Mouse (Mus musculus): Measurements from ENCODE around the gene Armc8.
"Not testable (repeated sequence)": the region's sequence is repeated elsewhere in the genome, so short reads cannot be mapped to it uniquely, and the experiment has no call there.

Gene Armc8

DNA sequence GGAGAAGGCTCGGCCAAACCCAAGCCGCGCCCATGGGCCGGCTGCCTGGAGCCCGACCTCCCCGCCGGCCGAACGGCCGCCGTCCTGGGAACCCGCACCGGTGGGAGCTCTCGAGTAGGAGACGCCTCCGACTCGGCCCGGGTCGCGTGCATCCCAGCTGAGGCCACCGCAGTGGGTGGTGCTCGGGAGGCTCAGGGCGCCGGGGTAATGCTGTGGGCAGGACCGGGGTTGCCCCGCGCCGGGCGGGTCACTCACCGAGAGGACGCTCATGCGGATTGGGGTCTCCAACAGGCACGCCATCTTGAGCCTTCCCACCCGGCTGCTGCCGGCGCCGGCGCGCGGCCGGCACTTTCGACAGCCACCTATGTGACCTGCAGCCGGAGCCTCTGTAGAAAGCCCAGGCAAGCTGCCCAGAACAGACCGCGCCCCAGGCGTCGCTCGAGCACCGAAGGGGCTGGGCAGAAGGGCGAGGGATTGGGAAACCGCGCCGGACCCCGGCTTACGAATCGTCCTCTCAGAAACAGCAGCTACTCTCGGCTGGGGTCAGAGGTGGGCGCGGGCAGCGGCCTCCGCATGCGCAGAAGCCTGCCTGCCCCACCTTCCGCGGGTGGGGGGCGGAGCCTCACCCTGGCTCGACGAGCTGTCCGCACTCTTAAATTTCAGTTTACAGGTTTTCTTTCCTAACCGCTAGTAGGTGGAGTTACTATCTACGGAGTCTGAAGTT, at the start of gene Armc8:
Gene Armc8 (minus strand): TSS at position 553 of the 724 bp plus-strand sequence.
- peak; percentile 56 for DNase-seq (ENCODE audit: low spot score)

DNA sequence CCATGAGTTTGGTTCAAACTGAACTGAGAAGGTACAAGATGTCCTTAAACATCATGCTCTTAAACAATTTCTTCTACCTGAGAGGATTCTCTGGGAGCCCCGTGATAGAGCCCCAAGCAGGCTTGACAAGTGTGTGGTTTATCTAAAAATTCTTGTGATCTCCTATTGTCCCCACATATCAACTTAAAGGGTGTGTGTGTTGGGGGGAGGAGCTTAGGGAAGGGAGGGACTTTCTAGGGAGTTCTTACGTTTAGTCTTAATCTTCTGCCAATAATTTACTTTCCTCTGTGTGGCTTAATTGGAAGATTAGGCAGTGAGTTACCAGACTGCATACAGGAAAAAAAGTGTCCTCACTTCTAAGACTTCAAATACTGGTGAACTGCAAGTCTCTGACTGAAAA, 43.5 kb upstream of the Armc8 start, which contains the start of gene A4gnt:
Gene A4gnt (plus strand): TSS at position 301 of the 400 bp plus-strand sequence.
- DNase-seq (ENCODE audit: low spot score), result no peak

DNA sequence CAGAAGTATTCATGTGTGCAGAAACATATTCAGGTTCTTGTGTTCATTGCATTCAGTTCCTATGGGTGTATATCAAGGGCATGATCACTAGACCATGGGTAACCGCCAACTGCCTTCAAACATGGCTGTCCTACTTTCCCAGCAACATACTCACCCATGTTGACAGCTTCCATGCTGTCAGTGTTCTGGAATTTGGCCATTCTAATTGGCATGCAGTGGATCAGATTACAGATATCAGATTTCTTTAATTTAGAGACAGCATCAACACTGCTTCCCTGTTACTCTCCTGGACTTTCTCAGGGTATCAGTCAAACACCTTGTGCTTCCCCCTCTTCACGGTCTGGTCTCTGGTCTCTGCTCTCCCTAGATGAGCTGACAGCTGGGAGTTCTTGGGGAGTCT, 34.9 kb upstream of the Armc8 start:
- DNase-seq (ENCODE audit: low spot score), result no peak

DNA sequence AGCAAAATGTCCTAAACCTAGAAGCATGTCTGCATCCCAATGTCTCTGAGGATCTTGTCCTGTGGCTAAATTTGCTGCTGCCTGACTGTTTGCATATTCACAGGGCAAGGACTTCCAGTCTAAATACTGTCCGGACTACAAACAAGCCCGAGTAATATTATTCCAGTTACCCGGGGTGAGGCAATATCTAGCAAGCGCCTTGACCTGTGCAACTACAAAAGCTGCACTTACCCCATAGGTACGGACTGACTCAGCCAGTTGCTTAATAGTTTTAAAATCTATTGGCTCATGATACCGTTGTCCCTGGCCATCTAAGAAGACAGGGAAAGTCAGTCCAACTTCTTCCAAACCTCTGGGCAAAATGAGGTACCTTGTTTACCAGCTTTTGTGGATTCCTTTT, 30.4 kb upstream of the Armc8 start:
- DNase-seq (ENCODE audit: low spot score), result not testable (repeated sequence)

DNA sequence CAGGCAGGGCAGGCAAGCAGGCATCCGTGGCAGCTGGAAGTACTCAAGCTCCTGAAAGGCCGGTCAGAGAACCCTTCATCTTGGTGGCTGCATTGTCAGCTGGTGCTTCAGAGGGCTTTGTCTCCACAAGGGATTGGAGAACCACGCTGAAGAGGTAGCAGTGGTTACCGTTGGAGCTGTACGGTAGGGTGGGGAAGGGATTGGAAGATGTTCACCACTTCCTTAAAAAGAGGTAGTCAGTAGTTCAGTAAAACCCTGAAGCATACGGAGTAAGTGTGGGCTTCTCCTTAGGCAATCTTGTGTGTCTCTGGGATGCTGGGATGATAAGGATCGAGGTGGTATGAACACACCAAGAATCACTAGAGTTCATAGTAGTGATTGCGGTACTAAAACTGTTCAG, 22.4 kb upstream of the Armc8 start:
- DNase-seq (ENCODE audit: low spot score), result no peak

- no peak for DNase-seq (ENCODE audit: low spot score)
Measured at GRCm38 (mm10) chr9:99587505-99588202, 19.0 kb upstream of the Armc8 start.

DNA sequence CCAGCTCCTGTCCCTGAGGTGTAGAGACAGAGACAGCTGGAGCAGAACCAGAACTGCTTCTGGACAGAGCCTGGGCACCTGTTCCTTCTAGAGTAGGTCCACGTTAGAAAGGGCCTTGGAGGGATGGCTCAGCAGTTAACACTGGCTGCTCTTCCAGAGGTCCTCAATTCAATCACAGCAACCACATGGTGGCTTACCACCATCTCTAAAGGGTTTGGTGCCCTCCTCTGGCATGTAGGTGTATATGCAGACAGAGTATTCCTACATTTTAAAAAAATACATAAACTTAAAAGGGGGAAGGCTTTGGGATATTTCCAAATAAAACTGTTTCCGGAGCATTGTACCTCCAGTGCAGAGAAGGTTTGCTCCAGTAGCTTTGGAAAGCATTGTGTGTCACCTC, 12.0 kb upstream of the Armc8 start:
- no peak for DNase-seq (ENCODE audit: low spot score)

DNA sequence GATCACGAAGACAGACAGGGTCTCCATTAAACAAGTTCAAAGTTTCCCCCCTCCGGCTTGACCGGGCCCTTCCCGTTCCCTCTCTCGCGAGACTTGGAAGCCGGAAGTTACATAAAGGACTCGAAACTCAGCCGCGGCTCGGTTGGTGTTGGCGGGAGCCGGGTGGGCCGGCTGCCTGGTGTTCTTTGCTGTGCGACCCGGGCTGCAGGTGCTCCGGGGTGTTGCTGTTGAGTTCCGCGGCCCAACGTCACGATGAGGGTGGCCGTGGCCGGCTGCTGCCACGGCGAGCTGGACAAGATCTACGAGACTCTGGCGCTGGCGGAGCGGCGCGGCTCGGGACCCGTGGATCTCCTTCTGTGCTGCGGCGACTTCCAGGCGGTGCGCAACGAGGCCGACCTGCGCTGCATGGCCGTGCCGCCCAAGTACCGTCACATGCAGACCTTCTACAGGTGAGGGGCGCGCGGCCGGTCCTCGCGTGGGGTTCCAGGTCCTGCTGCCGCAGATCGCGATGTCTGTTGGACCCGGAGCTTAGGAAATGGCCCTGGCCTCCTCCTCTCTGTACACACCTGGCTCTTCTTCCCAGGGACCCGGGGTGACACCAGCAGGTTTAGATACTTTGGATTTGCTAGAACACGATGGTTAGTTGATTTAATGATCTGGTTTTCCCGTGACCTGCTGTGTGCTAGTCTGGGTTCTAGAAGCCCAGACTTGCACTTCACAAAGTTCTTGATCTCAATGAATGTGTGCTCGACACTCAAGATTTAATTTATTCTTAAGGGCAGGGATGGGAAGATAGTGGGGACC, 7.2 kb upstream of the Armc8 start, which contains the start of gene Dbr1:
Gene Dbr1 (plus strand): TSS at position 123 of the 804 bp plus-strand sequence.
- peak; percentile 73 for DNase-seq (ENCODE audit: low spot score)

GRCm38 (mm10) chr9:99569071-99569397, 335 bp upstream of the Armc8 start:
- no peak for DNase-seq (ENCODE audit: low spot score)

- no peak for DNase-seq (ENCODE audit: low spot score)
Measured at GRCm38 (mm10) chr9:99568023-99568346, 714 bp downstream of the Armc8 start.

GRCm38 (mm10) chr9:99563714-99564113, 5.0 kb downstream of the Armc8 start:
- DNase-seq (ENCODE audit: low spot score), result no peak

GRCm38 (mm10) chr9:99560389-99560788, 8.3 kb downstream of the Armc8 start:
- no peak for DNase-seq (ENCODE audit: low spot score)

DNA sequence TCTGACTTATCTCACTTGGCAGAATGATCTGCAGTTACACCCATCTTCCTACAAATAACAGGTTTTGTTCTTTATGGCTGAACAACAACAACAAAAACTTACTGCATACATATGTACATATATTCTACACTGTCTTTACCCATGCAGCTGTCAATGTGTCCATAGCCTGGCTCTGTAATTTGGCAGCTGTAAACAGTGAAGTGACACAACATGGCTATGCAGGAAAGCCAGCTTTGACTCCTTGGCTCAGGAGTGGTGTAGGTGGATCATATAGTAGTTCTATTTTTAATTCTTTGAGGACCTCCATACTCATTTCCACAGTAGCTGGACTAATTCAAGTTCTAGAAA, 9.2 kb downstream of the Armc8 start:
- no peak for DNase-seq (ENCODE audit: low spot score)

DNA sequence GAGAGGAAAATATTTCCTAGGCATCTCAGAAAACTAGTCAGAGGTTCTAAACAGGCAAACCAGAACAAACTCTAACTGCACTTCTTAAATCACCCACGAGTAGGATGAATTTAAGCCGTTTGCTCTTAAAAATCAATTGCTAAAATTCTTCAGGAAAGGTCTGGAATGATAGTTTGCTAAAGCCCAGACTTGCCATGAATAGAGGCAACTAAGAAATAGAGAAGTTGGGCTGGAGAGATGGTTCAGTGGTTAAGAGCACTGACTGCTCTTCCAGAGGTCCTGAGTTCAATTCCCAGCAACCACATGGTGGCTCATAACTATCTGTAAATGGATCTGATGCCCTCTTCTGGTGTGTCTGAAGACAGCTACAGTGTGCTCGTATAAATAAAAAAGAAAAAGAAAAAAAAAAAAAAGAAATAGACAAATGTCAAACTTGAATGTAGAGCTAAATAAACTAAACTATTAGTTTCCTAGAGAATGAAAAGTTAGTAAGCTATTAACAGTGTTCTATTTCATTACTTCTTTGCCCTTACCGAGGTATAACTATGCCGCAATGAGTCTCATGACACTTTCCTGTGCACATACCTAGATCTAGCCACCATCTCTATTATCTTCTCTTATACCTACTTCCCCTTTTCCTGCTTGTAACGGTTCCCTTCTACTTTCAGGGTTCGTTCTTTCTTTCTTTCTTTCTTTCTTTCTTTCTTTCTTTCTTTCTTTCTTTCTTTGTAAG, 9.7 kb downstream of the Armc8 start:
- DNase-seq (ENCODE audit: low spot score), result no peak

GRCm38 (mm10) chr9:99557580-99558300, 11.0 kb downstream of the Armc8 start:
- DNase-seq (ENCODE audit: low spot score), result no peak

DNA sequence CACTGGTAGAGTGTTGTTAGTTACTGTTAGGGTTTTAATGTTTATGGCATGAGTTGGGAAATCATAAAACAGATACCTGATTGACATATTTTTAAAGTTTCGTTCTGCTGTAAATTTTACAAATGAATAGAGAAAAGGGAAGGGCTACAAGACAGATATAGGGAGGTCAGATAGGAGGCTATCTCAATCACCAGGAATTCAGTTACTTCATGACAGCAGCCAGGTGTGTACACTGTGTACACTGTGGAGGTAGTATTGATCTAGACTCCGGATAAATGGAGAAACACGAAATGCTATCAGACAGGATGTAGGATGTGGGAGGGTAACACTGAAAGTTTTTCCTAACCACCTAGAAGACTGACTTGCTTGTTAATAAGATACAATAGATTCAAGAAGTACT, 13.4 kb downstream of the Armc8 start:
- DNase-seq (ENCODE audit: low spot score), result no peak

- no peak for DNase-seq (ENCODE audit: low spot score)
Measured at GRCm38 (mm10) chr9:99554052-99554451, 14.6 kb downstream of the Armc8 start.

GRCm38 (mm10) chr9:99553049-99553448, 15.7 kb downstream of the Armc8 start:
- no peak for DNase-seq (ENCODE audit: low spot score)

- DNase-seq (ENCODE audit: low spot score), result no peak
Measured at GRCm38 (mm10) chr9:99552068-99552467, 16.6 kb downstream of the Armc8 start.

DNA sequence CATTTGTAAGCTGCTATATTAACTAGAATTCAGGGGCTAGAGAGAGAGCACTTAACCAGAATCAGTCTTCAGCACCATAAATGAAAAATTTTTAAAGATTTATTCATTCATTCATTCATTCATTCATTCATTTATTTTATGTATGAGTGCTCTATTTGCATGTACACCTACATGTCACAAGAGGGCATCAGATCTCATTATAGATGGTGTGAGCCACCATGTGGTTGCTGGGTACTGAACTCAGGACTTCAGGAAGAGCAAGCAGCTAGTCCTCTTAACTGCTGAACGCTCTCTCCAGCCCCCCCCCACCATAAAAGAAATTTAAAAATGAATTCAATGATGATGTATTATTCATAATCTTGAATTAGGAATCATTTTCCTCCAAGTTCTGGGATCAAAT, 22.4 kb downstream of the Armc8 start:
- no peak for DNase-seq (ENCODE audit: low spot score)

DNA sequence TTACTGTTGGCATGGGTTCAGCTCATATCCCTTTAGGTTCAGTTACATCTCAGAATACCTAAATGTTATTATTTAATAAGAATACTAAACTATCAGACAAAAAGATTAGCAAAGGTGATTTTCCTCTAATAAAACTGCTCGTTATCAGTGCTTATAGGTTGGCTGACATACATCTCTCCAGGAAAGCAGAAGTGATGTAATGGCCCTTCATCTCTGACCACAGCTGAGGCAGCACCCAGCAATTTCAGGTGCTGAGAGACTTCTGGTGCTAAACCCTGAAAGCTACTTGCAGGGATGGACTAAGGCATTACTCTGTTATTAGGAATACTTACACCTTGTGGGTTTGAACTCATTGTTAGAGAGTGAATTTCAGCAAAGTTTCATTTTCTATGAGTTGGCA, 36.8 kb downstream of the Armc8 start:
- DNase-seq (ENCODE audit: low spot score), result no peak

GRCm38 (mm10) chr9:99505875-99506274, 62.8 kb downstream of the Armc8 start:
- no peak for DNase-seq (ENCODE audit: low spot score)

All from urinary bladder, postnatal 10 days (tissue).